Mouse (Mus musculus) embryo, embryonic 10.5 days (tissue): Measurements from ENCODE around the gene Fgfr2.
"Not testable (repeated sequence)": the region's sequence is repeated elsewhere in the genome, so short reads cannot be mapped to it uniquely, and the experiment has no call there.

Experiments
- DNase-seq: peaks from one replicate; pipeline ENCODE4 v3.0.0-alpha.2; 2015; ENCODE audit warnings: low spot score

The Fgfr2 gene

GRCm38 (mm10) chr7:132448511-132449154 lies 674.5 kb downstream of the Fgfr2 start:
- peak; percentile 65 for DNase-seq

- no peak for DNase-seq
These were observed 675.6 kb downstream of the Fgfr2 start for GRCm38 (mm10) chr7:132447558-132447957.

- no peak for DNase-seq
These were observed 676.3 kb downstream of the Fgfr2 start for GRCm38 (mm10) chr7:132446841-132447240.

GRCm38 (mm10) chr7:132444221-132444620 lies 678.9 kb downstream of the Fgfr2 start:
- no peak for DNase-seq

- no peak for DNase-seq
These were observed 679.4 kb downstream of the Fgfr2 start for GRCm38 (mm10) chr7:132443769-132444168.

GRCm38 (mm10) chr7:132443134-132443533 lies 680.0 kb downstream of the Fgfr2 start:
- DNase-seq, result no peak

- not testable (repeated sequence) for DNase-seq
These were observed 680.9 kb downstream of the Fgfr2 start for GRCm38 (mm10) chr7:132442133-132442763.

GRCm38 (mm10) chr7:132439916-132440315 lies 683.2 kb downstream of the Fgfr2 start:
- no peak for DNase-seq

- DNase-seq, result no peak
These were observed 685.1 kb downstream of the Fgfr2 start for GRCm38 (mm10) chr7:132438060-132438459.

- DNase-seq, result no peak
These were observed 685.7 kb downstream of the Fgfr2 start for GRCm38 (mm10) chr7:132437431-132437830.

GRCm38 (mm10) chr7:132435486-132436055 lies 687.6 kb downstream of the Fgfr2 start:
- no peak for DNase-seq

- no peak for DNase-seq
These were observed 693.8 kb downstream of the Fgfr2 start for GRCm38 (mm10) chr7:132429324-132429723.

- no peak for DNase-seq
These were observed 694.8 kb downstream of the Fgfr2 start for GRCm38 (mm10) chr7:132428308-132428707.

GRCm38 (mm10) chr7:132426069-132426468 lies 697.1 kb downstream of the Fgfr2 start:
- DNase-seq, result no peak

- no peak for DNase-seq
These were observed 697.7 kb downstream of the Fgfr2 start for GRCm38 (mm10) chr7:132425364-132425999.

- no peak for DNase-seq
These were observed 699.6 kb downstream of the Fgfr2 start for GRCm38 (mm10) chr7:132423570-132423969.

GRCm38 (mm10) chr7:132419378-132420255 lies 703.5 kb downstream of the Fgfr2 start:
- DNase-seq, result no peak

- DNase-seq, result no peak
These were observed 706.3 kb downstream of the Fgfr2 start for GRCm38 (mm10) chr7:132416866-132417265.

GRCm38 (mm10) chr7:132415866-132416265 lies 707.3 kb downstream of the Fgfr2 start:
- DNase-seq, result no peak

- DNase-seq, result no peak
These were observed 710.6 kb downstream of the Fgfr2 start for GRCm38 (mm10) chr7:132412520-132412919.

- no peak for DNase-seq
These were observed 711.4 kb downstream of the Fgfr2 start for GRCm38 (mm10) chr7:132411708-132412107.

GRCm38 (mm10) chr7:132410958-132411357 lies 712.2 kb downstream of the Fgfr2 start:
- no peak for DNase-seq
